Mouse (Mus musculus) midbrain, embryonic 11.5 days (tissue): Measurements from ENCODE around the gene Il17d. TPM values are rescaled to one million over a fixed set of nuclear protein-coding genes. Genes with fewer than 3 reads are reported as not detected.

Experiments
- ATAC-seq: fragments of 200-750 bp; cut with Nextera tagmentation; 2 replicates; pipeline ENCODE4 v1.8.0; 2017; ENCODE audit warnings: moderate TSS enrichment, moderate library complexity; ENCODE audit not compliant: low FRiP score
- DNase-seq: peaks from one replicate; pipeline ENCODE4 v3.0.0; 2015; ENCODE audit warnings: low spot score; ENCODE audit errors: missing footprints
- H3K27ac ChIP-seq: fragments of 300-500 bp; sonication (generic); 2 replicates; pipeline ENCODE4 v1.5.1; 2014; ENCODE audit warnings: low read depth, low read length
- H3K27me3 ChIP-seq: fragments of 300-500 bp; sonication (generic); 2 replicates; pipeline ENCODE4 v1.6.1; 2014; ENCODE audit warnings: mild to moderate bottlenecking, low read length, moderate library complexity, mixed read lengths; ENCODE audit not compliant: control insufficient read depth, insufficient read depth
- H3K36me3 ChIP-seq: fragments of 300-500 bp; sonication (generic); 2 replicates; pipeline ENCODE4 v1.6.1; 2014; ENCODE audit warnings: mild to moderate bottlenecking, low read length, moderate library complexity, mixed read lengths; ENCODE audit not compliant: control insufficient read depth, insufficient read depth
- H3K4me1 ChIP-seq: fragments of 300-500 bp; sonication (generic); 2 replicates; pipeline ENCODE4 v1.6.1; 2014; ENCODE audit warnings: low read length; ENCODE audit not compliant: control insufficient read depth, insufficient read depth
- H3K4me2 ChIP-seq: fragments of 300-500 bp; sonication (generic); 2 replicates; pipeline ENCODE4 v1.6.1; 2014; ENCODE audit warnings: mild to moderate bottlenecking, moderate library complexity
- H3K4me3 ChIP-seq: fragments of 300-500 bp; sonication (generic); 2 replicates; pipeline ENCODE4 v1.5.1; 2014; ENCODE audit warnings: low read depth, low read length
- H3K9ac ChIP-seq: fragments of 300-500 bp; sonication (generic); 2 replicates; pipeline ENCODE4 v1.6.1; 2014; ENCODE audit warnings: low read length
- H3K9me3 ChIP-seq: fragments of 300-500 bp; sonication (generic); 2 replicates; pipeline ENCODE4 v1.6.1; 2016; ENCODE audit warnings: low read length; ENCODE audit not compliant: control insufficient read depth
- WGBS: fragments of 180-500 bp; shearing (Covaris S2); extraction: QIAGEN DNeasy Blood & Tissue Kit; methylation state at CpG from one replicate; pipeline ENCODE4 v1.1.7; 2014; 5-methylcytosine and 5-hydroxymethylcytosine counted together
- polyA plus RNA-seq: library from polyadenylated mRNA; unstranded; fragments of >200 nt; fragmentation: Nextera tagmentation; extraction: Ambion mirVana; gene quantifications from 2 replicates; pipeline ENCODE4 v1.2.1, GENCODE M21; 2014

Gene Il17d
- polyA plus RNA-seq, 1 experiment from 2014 or later, result 1.7 TPM

DNA sequence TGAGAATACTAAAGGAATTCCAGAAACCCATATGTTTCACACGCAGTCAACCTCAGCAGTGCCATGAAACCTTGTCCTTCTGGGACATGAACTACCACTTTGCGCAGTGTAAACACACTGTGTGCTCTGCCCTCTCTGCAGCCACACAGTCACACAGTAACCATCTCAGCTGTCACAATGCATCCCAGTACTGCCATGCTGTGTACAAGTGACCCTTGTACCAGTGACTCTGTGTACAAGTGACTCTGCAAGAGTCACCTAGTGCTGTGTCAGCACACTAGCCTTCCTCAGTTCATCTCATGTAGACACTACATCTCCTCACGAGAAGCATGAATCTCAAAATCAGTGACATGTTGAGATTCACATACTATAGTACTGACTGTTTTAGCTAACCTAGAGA is 8.0 kb downstream of the Il17d start:
- 91% methylated on average over 3 of the region's 3 CpGs for WGBS
- no peak for DNase-seq

GRCm38 (mm10) chr14:57533214-57533613 is 8.6 kb downstream of the Il17d start:
- H3K36me3 ChIP-seq, result no peaks in the 10 kb centered on the region
- H3K4me1 ChIP-seq, result peaks cover 25% of the 10 kb centered on the region

More for the DNA sequence above, 8.0 kb downstream of the Il17d start:
- Histone ChIP-seq H3K4me3 (no peak overlapping the region), H3K4me2 (no peak overlapping the region), H3K4me1 (peaks cover 19% of the 10 kb centered on the region), H3K9ac (no peak overlapping the region), H3K36me3 (no peaks in the 10 kb centered on the region), H3K9me3 (no peaks in the 10 kb centered on the region), H3K27ac (no peak overlapping the region), H3K27me3 (peaks cover 10% of the 10 kb centered on the region; the same call in 1 of the 2 replicates)
- ATAC-seq, result no peak

DNA sequence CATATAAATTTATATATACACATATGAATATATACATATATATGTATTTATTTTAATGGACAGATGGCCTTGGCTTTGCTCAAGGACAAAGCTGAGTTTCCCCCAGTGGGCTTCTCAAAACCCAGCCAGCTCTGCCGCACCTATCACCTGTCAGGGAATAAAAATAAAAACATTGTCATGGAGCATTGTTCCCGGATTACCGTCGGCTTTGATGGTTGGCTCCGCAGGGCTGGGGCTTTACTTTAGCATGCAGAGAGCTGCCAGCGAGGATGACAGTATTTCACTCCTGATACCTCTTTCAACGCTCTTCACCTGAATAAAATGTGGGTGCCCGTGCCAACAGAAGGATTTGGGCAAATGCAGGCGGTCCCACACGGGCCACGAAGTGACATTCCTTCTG is 9.3 kb downstream of the Il17d start:
- Histone ChIP-seq H3K4me2 (no peak overlapping the region), H3K27ac (no peak overlapping the region), H3K9ac (no peak overlapping the region), H3K4me1 (peaks cover 25% of the 10 kb centered on the region), H3K4me3 (no peak overlapping the region), H3K36me3 (no peaks in the 10 kb centered on the region), H3K9me3 (no peaks in the 10 kb centered on the region), H3K27me3 (peaks cover 10% of the 10 kb centered on the region; the same call in 1 of the 2 replicates)
- ATAC-seq (no peak), DNase-seq (peak; percentile 89)
- 11% methylated on average over 11 of the region's 11 CpGs for WGBS

More at GRCm38 (mm10) chr14:57533214-57533613, 8.6 kb downstream of the Il17d start:
- no peaks in the 10 kb centered on the region for H3K9me3 ChIP-seq
- ATAC-seq, result no peak
- H3K9ac ChIP-seq, result no peak overlapping the region
- no peak overlapping the region for H3K4me2 ChIP-seq
- H3K27ac ChIP-seq, result no peak overlapping the region
- 30% methylated on average over 3 of the region's 3 CpGs for WGBS
- H3K27me3 ChIP-seq, result peaks cover 10% of the 10 kb centered on the region; the same call in 1 of the 2 replicates
- DNase-seq, result peak; percentile 93
- H3K4me3 ChIP-seq, result no peak overlapping the region

DNA sequence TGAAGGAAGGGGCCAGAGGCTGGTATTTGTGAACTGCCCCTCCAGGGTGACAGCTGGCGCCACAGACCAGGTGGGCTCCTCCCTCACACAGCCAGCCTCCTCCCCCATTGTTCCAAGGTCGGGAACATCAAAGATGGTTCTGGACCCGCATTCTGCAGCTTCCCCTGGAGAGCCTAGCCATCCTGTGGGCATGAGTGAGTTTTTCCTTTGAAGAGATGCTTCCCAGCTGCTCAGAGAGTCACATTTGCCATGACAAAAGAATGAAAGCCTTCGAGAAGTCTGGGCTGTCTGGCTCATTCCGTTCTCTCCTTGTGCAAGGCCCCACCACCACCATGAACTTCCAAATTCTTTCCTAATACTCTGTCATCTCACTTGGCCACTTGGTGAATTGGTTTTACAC is 9.8 kb downstream of the Il17d start:
- ATAC-seq, result peak; percentile 30; the same call in 1 of the 2 replicates
- peaks cover 10% of the 10 kb centered on the region; the same call in 1 of the 2 replicates for H3K27me3 ChIP-seq
- WGBS, result 2% methylated on average over 5 of the region's 5 CpGs
- no peaks in the 10 kb centered on the region for H3K9me3 ChIP-seq
- H3K27ac ChIP-seq, result no peak overlapping the region
- H3K4me3 ChIP-seq, result no peak overlapping the region
- no peak overlapping the region for H3K9ac ChIP-seq
- H3K36me3 ChIP-seq, result no peaks in the 10 kb centered on the region
- no peak overlapping the region for H3K4me2 ChIP-seq
- DNase-seq, result peak; percentile 81
- peaks cover 25% of the 10 kb centered on the region for H3K4me1 ChIP-seq

DNA sequence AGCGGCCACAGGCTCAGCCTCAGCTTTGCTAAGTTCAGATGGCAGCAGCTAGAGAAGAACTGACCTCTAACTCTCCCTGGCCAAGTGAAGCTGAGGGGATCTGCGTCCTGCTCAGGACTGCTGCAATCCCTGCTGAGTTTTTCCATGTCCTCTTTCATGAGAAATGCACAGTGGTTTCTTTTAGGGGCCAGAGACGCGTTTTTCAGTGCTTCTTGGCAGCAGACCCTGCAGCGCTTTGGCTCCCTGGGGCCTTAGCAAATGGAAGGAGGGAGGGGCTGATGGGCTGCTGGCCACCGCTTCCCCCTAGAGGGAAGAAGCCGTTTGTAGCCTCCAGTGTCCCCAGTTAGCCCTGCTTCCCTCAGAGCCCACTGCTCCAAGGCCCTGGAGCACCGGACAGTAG is 10.4 kb downstream of the Il17d start:
- WGBS, result 9% methylated on average over 8 of the region's 8 CpGs
- H3K4me3 ChIP-seq, result no peak overlapping the region
- no peaks in the 10 kb centered on the region for H3K9me3 ChIP-seq
- no peak overlapping the region for H3K27ac ChIP-seq
- H3K9ac ChIP-seq, result no peak overlapping the region
- peaks cover 25% of the 10 kb centered on the region for H3K4me1 ChIP-seq
- ATAC-seq (no peak), DNase-seq (peak; percentile 89)
- peaks cover 10% of the 10 kb centered on the region; the same call in 1 of the 2 replicates for H3K27me3 ChIP-seq
- H3K36me3 ChIP-seq, result no peaks in the 10 kb centered on the region
- H3K4me2 ChIP-seq, result no peak overlapping the region

DNA sequence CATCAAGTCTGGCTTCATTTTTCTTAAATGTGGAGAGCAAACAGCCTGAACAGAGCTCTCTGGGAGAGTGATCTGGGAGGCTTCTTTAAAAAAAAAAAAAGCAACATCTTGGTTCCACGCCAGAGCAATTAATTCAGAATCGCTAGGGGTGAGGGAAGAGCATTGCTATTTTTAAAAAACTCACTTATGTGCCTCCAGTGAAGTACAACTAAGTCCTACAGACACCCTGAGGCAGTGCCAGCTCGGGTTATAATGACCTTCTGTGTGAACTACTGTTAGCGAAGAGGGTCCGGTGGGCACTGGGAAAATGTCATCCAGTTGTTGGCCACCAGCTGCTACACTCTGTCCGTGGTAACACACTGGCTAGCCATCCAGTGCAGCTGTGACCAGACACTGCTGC is 11.1 kb downstream of the Il17d start:
- peaks cover 10% of the 10 kb centered on the region; the same call in 1 of the 2 replicates for H3K27me3 ChIP-seq
- WGBS, result 83% methylated on average over 6 of the region's 6 CpGs
- DNase-seq, result peak; percentile 85

DNA sequence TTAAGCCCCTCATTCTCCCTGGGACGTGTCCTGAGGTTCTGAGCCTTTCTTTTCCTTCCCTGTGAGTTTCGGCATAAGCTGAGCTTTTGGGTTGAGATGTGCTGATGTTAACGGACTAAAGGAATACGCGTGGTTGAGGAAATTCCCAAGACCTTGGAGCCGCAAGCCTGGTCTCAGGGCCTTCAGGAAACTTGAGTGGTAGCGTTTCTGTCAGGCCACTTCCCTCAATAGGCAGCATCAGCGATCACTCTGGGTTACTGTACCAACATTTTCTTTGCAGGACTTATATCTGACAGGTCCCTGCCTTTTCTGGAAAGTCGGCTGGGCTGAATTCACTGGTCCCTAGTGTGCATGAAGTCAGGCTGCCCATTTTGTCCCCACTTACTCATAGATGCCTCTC is 12.2 kb downstream of the Il17d start:
- Histone ChIP-seq H3K4me3 (no peak overlapping the region), H3K9me3 (no peaks in the 10 kb centered on the region), H3K9ac (no peak overlapping the region), H3K4me2 (no peak overlapping the region), H3K27ac (no peak overlapping the region), H3K4me1 (peaks cover 25% of the 10 kb centered on the region), H3K36me3 (no peaks in the 10 kb centered on the region), H3K27me3 (peaks cover 12% of the 10 kb centered on the region)
- ATAC-seq (peak; percentile 5; the same call in 1 of the 2 replicates), DNase-seq (peak; percentile 90)
- 32% methylated on average over 9 of the region's 9 CpGs for WGBS

More for the DNA sequence above, 11.1 kb downstream of the Il17d start:
- ATAC-seq, result no peak
- Histone ChIP-seq H3K36me3 (no peaks in the 10 kb centered on the region), H3K4me2 (no peak overlapping the region), H3K27ac (no peak overlapping the region), H3K9me3 (no peaks in the 10 kb centered on the region), H3K4me1 (peaks cover 25% of the 10 kb centered on the region), H3K4me3 (no peak overlapping the region), H3K9ac (no peak overlapping the region)

DNA sequence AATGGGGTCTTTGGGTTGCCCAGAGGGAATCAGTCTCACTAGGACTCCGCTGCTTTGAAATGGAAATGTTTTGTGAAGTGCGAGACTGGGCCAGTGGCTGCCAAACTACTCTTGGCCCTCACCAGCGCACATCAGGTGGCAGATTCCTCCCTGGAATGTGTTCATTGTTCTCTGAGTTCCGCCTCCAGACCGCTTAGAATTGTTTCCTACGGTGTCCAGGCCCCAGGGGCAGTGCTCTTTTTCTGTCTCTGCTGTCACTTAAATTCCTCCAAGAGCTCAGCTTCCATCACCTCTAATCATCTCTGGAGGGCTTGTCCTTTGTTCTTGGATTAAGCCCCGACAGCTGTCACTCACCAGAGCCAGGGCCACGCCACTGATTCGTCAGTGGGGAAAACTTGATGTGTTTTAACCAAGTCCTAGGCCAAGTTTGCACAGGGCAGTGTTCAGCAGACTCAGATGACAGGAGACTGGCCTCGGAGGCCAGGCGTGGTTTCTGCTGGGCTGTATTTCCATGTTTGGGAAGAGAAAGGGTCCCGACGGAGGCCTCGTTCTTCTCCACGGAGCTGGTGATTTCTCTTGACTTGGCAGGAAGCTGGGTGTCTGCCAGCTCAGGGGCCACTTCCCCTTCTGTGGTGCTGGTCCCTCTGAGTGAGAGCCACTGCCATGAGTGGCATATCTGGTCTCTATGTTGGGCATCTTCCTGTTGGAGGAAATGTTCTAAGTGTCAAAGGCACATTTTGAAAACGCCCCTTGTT is 12.9 kb downstream of the Il17d start:
- H3K4me3 ChIP-seq, result no peak overlapping the region
- DNase-seq (peak; percentile 92), ATAC-seq (peak; percentile 72)
- no peaks in the 10 kb centered on the region for H3K36me3 ChIP-seq
- no peak overlapping the region; the same call in 1 of the 2 replicates for H3K27ac ChIP-seq
- peak overlapping the region; percentile 29 for H3K4me2 ChIP-seq
- H3K9me3 ChIP-seq, result no peaks in the 10 kb centered on the region
- no peak overlapping the region; the same call in 1 of the 2 replicates for H3K9ac ChIP-seq
- H3K4me1 ChIP-seq, result peaks cover 25% of the 10 kb centered on the region
- peaks cover 12% of the 10 kb centered on the region for H3K27me3 ChIP-seq
- 3% methylated on average over 16 of the region's 16 CpGs for WGBS

GRCm38 (mm10) chr14:57540683-57541082 is 16.1 kb downstream of the Il17d start:
- H3K9ac ChIP-seq, result no peak overlapping the region
- peaks cover 14% of the 10 kb centered on the region for H3K4me1 ChIP-seq
- H3K27ac ChIP-seq, result no peak overlapping the region
- DNase-seq (no peak), ATAC-seq (no peak)
- H3K4me3 ChIP-seq, result no peak overlapping the region
- no peaks in the 10 kb centered on the region for H3K9me3 ChIP-seq
- WGBS, result 87% methylated on average over 11 of the region's 11 CpGs
- H3K4me2 ChIP-seq, result no peak overlapping the region
- H3K36me3 ChIP-seq, result no peaks in the 10 kb centered on the region
- H3K27me3 ChIP-seq, result peaks cover 5% of the 10 kb centered on the region
